Mouse (Mus musculus): ENCODE data around the gene Actr6. TPM values are rescaled to one million over a fixed set of nuclear protein-coding genes. Genes with fewer than 3 reads are reported as not detected.
"Not testable (repeated sequence)": the region's sequence is repeated elsewhere in the genome, so short reads cannot be mapped to it uniquely, and the experiment has no call there.

Gene Actr6
- polyA plus RNA-seq, 1 experiment: 18.3 TPM

DNA sequence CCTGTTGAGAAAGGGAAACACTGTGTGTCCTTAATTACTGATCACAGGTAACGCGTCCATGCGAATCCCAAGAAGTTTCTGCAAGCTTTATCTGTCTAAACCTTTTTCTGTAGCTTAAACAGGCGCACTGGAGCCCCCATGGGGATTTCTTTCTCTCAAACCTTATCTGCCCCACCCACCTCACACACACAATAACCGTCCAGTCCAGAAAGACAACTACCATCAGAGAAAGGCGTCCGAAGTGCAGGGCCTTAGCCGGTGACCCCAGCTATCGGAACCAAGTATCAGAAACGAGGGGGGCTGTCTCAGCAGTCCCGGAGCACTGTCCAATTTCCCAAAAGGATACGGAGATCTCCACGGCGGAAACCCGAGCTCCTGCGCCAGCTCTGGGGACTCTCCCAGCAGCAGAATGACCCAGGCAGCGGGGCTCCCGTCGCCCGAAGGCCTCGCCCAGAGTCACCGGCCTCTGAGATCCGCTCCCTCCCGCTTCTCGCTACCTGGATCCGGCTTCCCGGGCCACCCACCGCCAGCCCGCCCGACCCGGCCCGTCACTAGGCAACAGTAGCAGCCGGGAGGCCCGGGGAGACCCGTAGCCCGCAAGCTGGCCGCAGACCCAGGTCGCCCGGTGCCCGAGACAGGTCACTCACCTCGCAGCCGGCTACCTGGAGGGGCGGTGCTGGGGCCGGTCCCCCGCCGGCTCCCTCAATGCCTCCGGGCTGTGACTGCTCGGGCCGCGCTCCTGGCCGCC is 46.5 kb downstream of the Actr6 start:
- no peaks in the 10 kb centered on the region; the same call in 1 of the 2 replicates for H3K4me1 ChIP-seq (ENCODE audit: control insufficient read depth, insufficient read depth, low read length)
- TF ChIP-seq POLR2A (IDR thresholded peaks at IDR 0.05; ENCODE audit: extremely low read depth, insufficient read depth, low read length) (no peak), CTCF (IDR thresholded peaks at IDR 0.05; ENCODE audit: extremely low read depth, insufficient read depth, low read length) (no peak)
- H3K27ac ChIP-seq (ENCODE audit: insufficient read depth, low read length): peak overlapping the region; percentile 43; the same call in 1 of the 2 replicates
- H3K4me3 ChIP-seq (ENCODE audit: insufficient read depth, low read length): peak overlapping the region; percentile 67

DNA sequence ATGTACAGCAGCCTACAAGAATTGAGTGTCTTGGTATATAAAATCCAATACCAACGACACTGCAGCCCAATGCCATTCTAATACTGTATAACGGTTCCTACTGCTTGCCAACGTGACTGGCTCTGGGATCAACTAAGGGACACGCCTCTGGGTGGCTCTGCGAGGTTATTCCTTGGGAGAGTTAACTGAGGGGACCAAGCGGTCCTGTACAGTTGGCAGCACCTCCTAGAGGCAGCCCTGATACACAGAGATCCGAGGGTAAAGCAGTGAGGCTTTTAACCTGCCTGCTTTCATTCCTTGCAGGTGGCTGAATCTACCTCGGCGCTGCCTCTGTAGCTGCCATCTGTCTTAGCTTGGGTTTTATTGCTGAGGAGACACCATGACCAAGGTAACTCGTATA is 49.1 kb downstream of the Actr6 start:
- Histone ChIP-seq H3K4me1 (ENCODE audit: control insufficient read depth, insufficient read depth, low read length) (no peaks in the 10 kb centered on the region; the same call in 1 of the 2 replicates), H3K27ac (ENCODE audit: insufficient read depth, low read length) (no peak overlapping the region), H3K4me3 (ENCODE audit: insufficient read depth, low read length) (no peak overlapping the region)
- TF ChIP-seq POLR2A (IDR thresholded peaks at IDR 0.05; ENCODE audit: extremely low read depth, insufficient read depth, low read length): no peak
- TF ChIP-seq CTCF (IDR thresholded peaks at IDR 0.05; ENCODE audit: extremely low read depth, insufficient read depth, low read length): no peak

DNA sequence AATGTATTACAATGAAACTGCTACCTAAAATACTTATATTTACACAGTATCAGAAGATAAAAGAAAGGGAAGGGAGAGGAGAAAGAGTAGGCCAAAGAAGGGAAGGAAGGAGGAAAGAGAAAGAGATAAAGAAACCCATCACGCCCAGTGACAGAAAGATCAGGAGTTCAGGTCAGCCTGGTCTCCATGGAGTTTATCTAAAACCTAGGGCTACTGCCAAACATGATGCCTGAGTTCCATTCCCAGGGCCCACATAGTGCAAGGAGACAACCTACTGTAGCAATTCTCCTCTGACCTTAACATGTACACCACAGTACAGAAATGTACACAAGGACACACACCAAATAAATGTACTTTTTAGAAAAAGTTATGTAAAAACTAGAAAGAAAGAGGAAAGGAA is 49.9 kb downstream of the Actr6 start:
- Histone ChIP-seq H3K4me3 (ENCODE audit: insufficient read depth, low read length) (no peak overlapping the region), H3K27ac (ENCODE audit: insufficient read depth, low read length) (no peak overlapping the region), H3K4me1 (ENCODE audit: control insufficient read depth, insufficient read depth, low read length) (no peaks in the 10 kb centered on the region; the same call in 1 of the 2 replicates)
- TF ChIP-seq CTCF (IDR thresholded peaks at IDR 0.05; ENCODE audit: extremely low read depth, insufficient read depth, low read length): no peak
- TF ChIP-seq POLR2A (IDR thresholded peaks at IDR 0.05; ENCODE audit: extremely low read depth, insufficient read depth, low read length): no peak

DNA sequence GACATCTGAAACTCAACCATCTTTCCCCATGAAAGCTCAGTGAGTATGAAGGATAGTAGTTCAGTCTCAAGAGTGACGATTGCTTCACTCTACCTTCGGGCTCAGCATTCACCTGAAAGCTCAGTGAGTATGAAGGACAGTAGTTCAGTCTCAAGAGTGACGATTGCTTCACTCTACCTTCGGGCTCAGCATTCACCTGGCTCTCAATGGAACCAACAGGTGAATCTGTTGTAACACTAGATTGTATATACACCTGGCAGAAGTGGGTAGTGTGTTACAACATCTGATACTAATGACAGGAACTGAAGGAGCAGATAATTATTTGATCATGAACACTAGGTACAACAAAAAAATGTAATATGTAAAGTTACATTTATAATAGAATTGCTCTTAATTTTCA is 50.4 kb downstream of the Actr6 start:
- TF ChIP-seq POLR2A (IDR thresholded peaks at IDR 0.05; ENCODE audit: extremely low read depth, insufficient read depth, low read length) (no peak), CTCF (IDR thresholded peaks at IDR 0.05; ENCODE audit: extremely low read depth, insufficient read depth, low read length) (no peak)
- Histone ChIP-seq H3K4me3 (ENCODE audit: insufficient read depth, low read length) (no peak overlapping the region), H3K27ac (ENCODE audit: insufficient read depth, low read length) (no peak overlapping the region), H3K4me1 (ENCODE audit: control insufficient read depth, insufficient read depth, low read length) (no peaks in the 10 kb centered on the region; the same call in 1 of the 2 replicates)

DNA sequence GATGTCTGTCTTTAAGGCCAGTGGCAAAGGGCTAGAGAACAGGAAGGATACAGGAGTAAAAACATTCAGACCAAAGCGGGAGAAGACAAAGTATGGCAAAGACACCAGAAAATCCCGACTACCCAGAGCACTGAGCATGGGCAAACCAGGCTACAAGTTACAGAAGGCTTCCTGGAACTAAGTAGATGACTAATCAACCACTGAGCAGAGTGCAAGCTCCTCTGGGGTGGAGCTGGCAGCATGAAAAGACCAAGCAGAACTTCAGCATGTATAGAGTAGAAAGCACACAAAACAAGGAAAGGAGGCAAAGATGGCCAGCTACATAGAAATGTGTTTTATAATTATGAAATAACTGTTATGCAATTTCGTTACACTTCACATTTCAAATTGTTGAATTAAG is 51.6 kb downstream of the Actr6 start:
- H3K27ac ChIP-seq (ENCODE audit: insufficient read depth, low read length): no peak overlapping the region
- TF ChIP-seq POLR2A (IDR thresholded peaks at IDR 0.05; ENCODE audit: extremely low read depth, insufficient read depth, low read length) (no peak), CTCF (IDR thresholded peaks at IDR 0.05; ENCODE audit: extremely low read depth, insufficient read depth, low read length) (no peak)
- H3K4me3 ChIP-seq (ENCODE audit: insufficient read depth, low read length): no peak overlapping the region
- H3K4me1 ChIP-seq (ENCODE audit: control insufficient read depth, insufficient read depth, low read length): no peaks in the 10 kb centered on the region; the same call in 1 of the 2 replicates

DNA sequence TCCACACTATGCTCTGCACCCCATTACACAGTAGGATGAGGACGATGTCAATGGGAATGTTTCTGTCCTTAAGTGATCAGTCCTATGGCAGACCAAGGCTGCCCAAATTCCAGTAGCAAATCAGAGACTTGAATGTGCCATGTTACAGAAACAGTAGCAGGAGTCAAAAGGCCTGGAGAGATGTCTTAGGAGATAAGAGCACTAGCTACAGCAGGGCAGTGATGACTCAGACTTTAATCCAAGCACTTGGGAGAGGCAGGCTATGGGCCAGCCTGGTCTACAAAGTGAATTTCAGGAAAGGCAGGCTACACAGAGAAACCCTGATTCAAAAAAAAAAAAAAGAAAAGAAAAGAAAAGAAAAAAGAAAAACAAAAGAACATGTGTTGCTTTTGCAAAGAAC is 52.6 kb downstream of the Actr6 start:
- Histone ChIP-seq H3K4me1 (ENCODE audit: control insufficient read depth, insufficient read depth, low read length) (no peaks in the 10 kb centered on the region; the same call in 1 of the 2 replicates), H3K4me3 (ENCODE audit: insufficient read depth, low read length) (no peak overlapping the region), H3K27ac (ENCODE audit: insufficient read depth, low read length) (no peak overlapping the region)
- TF ChIP-seq CTCF (IDR thresholded peaks at IDR 0.05; ENCODE audit: extremely low read depth, insufficient read depth, low read length): no peak

DNA sequence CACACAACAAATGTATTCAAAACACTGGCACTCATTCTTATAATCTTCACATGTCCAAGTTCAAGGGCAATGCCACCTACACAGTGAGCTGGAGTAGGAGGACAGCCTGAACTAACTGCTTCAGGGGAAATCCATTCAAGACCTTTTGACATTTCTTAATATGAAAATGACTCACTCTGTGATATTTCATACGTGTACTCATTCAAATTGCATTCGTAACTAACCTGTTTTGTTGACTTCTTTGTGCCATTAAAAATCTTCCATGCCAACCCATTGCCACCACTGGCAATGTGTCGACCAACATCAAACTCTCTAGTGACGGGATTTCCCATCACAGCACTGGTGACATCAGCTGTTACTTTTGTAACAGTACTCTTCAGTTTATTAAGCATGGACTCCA is 54.0 kb downstream of the Actr6 start:
- TF ChIP-seq POLR2A (IDR thresholded peaks at IDR 0.05; ENCODE audit: extremely low read depth, insufficient read depth, low read length): no peak
- no peak for TF ChIP-seq CTCF (IDR thresholded peaks at IDR 0.05; ENCODE audit: extremely low read depth, insufficient read depth, low read length)
- Histone ChIP-seq H3K4me3 (ENCODE audit: insufficient read depth, low read length) (no peak overlapping the region), H3K4me1 (ENCODE audit: control insufficient read depth, insufficient read depth, low read length) (no peaks in the 10 kb centered on the region; the same call in 1 of the 2 replicates), H3K27ac (ENCODE audit: insufficient read depth, low read length) (no peak overlapping the region)

DNA sequence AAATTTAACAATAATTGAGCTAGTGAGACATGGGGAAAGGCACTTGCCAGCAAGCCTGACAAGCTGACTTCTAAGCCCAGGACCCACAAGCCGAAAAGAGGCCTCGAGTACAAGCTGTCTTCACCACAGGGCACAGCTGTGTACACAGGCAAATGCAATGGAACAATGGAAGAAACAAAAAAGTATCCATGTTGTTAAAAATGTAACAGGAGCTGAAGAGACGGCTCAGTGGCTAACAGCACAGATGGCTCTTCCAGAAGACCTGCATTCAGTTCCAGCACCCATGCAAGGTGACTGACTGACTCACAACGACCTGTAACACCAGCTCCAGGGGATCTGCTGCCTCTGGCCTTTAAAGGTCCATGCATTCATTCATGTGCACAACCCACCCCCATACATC is 55.5 kb downstream of the Actr6 start:
- TF ChIP-seq CTCF (IDR thresholded peaks at IDR 0.05; ENCODE audit: extremely low read depth, insufficient read depth, low read length) (no peak), POLR2A (IDR thresholded peaks at IDR 0.05; ENCODE audit: extremely low read depth, insufficient read depth, low read length) (no peak)
- no peak overlapping the region for H3K4me3 ChIP-seq (ENCODE audit: insufficient read depth, low read length)
- H3K27ac ChIP-seq (ENCODE audit: insufficient read depth, low read length): no peak overlapping the region
- H3K4me1 ChIP-seq (ENCODE audit: control insufficient read depth, insufficient read depth, low read length): no peaks in the 10 kb centered on the region; the same call in 1 of the 2 replicates

DNA sequence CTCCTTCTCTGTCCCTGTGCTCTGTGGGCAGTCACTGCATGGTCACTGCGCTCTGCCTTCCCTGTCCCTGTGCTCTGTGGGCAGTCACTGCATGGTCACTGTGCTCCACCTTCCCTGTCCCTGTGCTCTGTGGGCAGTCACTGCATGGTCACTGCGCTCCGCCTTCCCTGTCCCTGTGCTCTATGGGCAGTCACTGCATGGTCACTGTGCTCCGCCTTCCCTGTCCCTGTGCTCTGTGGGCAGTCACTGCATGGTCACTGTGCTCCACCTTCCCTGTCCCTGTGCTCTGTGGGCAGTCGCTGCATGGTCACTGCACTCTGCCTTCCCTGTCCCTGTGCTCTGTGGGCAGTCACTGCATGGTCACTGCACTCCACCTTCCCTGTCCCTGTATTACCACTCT is 61.7 kb downstream of the Actr6 start:
- H3K4me3 ChIP-seq (ENCODE audit: insufficient read depth, low read length); H3K4me1 ChIP-seq (ENCODE audit: control insufficient read depth, insufficient read depth, low read length); H3K27ac ChIP-seq (ENCODE audit: insufficient read depth, low read length): not testable (repeated sequence)

DNA sequence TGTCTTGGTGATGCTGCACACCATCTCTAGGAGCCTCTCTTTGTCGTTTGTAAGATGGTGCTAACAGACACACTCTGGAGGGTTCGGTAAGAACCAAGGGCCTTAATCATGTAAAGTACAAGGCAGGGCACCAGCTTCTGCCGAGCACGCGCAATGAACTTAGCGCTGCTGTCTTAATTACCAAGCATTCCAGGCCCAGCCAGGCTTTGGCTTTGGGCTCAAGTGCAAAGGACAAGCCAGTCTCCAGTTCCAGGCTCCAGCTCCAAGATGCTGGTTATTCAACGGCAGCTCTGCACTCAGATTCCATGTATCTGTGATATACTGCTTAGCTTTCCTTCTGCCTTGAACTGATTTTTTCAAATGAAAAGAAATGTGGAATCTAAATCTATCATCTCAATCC is 64.5 kb downstream of the Actr6 start:
- H3K4me3 ChIP-seq (ENCODE audit: insufficient read depth, low read length): no peak overlapping the region
- no peak for TF ChIP-seq CTCF (IDR thresholded peaks at IDR 0.05; ENCODE audit: extremely low read depth, insufficient read depth, low read length)
- TF ChIP-seq POLR2A (IDR thresholded peaks at IDR 0.05; ENCODE audit: extremely low read depth, insufficient read depth, low read length): no peak
- peaks cover 4% of the 10 kb centered on the region for H3K4me1 ChIP-seq (ENCODE audit: control insufficient read depth, insufficient read depth, low read length)
- H3K27ac ChIP-seq (ENCODE audit: insufficient read depth, low read length): no peak overlapping the region

Measured in cortical plate, adult 2 months (tissue).